ENCODE assay signal across 15 mouse cellular contexts in the genomic region with DNA sequence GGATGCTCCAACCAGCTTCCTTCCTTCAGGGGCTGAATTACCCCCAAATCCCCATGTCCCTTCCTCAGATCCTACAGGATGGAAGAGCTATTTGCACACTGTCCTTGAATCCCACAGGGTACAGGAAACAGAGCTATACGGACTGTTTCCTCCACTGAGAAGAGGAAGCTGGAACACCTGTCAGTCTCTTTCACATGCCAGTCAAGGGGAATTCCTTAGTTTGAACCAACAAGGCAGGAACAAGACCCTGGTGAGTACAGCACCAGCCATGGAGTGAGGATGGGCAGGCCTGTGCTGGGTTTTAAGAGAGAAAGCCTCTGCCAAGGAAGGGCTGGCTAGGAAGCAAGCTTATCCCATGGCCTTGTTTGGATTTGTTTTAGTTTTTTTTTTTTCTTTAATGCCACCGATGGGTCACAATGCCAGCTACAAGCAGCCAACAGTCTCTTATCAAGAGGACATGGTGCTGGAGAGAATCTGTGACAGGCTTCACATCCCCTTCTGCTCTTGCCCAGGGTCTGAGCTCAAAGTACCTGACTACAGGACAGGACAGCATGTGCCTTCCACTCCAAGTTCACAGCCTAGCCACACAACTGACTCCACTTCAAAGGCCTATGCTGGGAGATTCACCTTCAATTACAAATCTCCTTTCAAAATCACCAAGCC. TPM values are rescaled to one million over a fixed set of nuclear protein-coding genes. Genes with fewer than 3 reads are reported as not detected.
A peak's percentile ranks its signal among the peaks of the same experiment; 100 is the strongest.
DNase-seq lines count a peak whose midpoint lies in the region; ATAC-seq and TF ChIP-seq lines count a peak whose summit lies in the region.
"Had no signal": no experiment of that assay in that cellular context is flagged by ENCODE, and none has a peak within 500 bp of the region (broad histone marks: within the 10 kb centered on the region; RNA-seq: fewer than 3 reads in every experiment).

No protein-coding gene starts in this region.

- intact Hi-C loops in heart, postnatal 10 days (cut with DNase I) = no loop called here

- no peak overlapping the region for H3K4me3 ChIP-seq in liver, postnatal 0 days (ENCODE audit: low read depth, low read length)
- H3K4me3 ChIP-seq in liver, embryonic 11.5 days (ENCODE audit: low read depth, low read length) = no peak overlapping the region
- no peak overlapping the region for H3K4me3 ChIP-seq in CH12.LX (replicated peaks in 1 of 3; ENCODE audit: low read depth in 2 of 3, low read length in 2 of 3, poor library complexity in 1 of 3)
- H3K4me3 ChIP-seq: layer of hippocampus, adult 2 months; neural tube, embryonic 13.5 days had no signal

- peaks cover 18% of the 10 kb centered on the region for H3K4me1 ChIP-seq in liver, postnatal 0 days (ENCODE audit: insufficient read depth)
- no peaks in the 10 kb centered on the region for H3K4me1 ChIP-seq in liver, embryonic 11.5 days (replicated peaks; ENCODE audit: control insufficient read depth, insufficient read depth, low read length)
- H3K4me1 ChIP-seq in CH12.LX (ENCODE audit: control insufficient read depth in 1 of 2, insufficient read depth in 2 of 2) = peaks cover 9 to 49% of the 10 kb centered on the region in 2 experiments

- H3K79me2 ChIP-seq in CH12.LX (replicated peaks; ENCODE audit: control insufficient read depth, extremely low read depth, insufficient read depth, poor library complexity, severe bottlenecking) = no peaks in the 10 kb centered on the region

- no peak for TF ChIP-seq POLR2A in CH12.LX (IDR thresholded peaks at IDR 0.05; ENCODE audit: low read depth, low read length)

- H3K9ac ChIP-seq in liver, postnatal 0 days (replicated peaks) = no peak overlapping the region
- no peak overlapping the region for H3K9ac ChIP-seq in liver, embryonic 11.5 days (ENCODE audit: low read depth, low read length)
- H3K9ac ChIP-seq in CH12.LX (ENCODE audit: insufficient read depth, low read depth) = no peak overlapping the region
- H3K9ac ChIP-seq: hindbrain, embryonic 14.5 days; neural tube, embryonic 13.5 days had no signal

- H3K27me3 ChIP-seq in liver, postnatal 0 days (ENCODE audit: insufficient read depth, low read length) = no peaks in the 10 kb centered on the region
- H3K27me3 ChIP-seq in liver, embryonic 11.5 days (replicated peaks; ENCODE audit: control insufficient read depth, insufficient read depth, low read length) = peaks cover 7% of the 10 kb centered on the region
- H3K27me3 ChIP-seq in CH12.LX (replicated peaks) = no peaks in the 10 kb centered on the region

- no peak for ATAC-seq in liver, postnatal 0 days
- ATAC-seq in liver, embryonic 11.5 days (replicated peaks; ENCODE audit: low FRiP score) = no peak
- ATAC-seq: forebrain, embryonic 16.5 days had no signal

- 39% methylated on average over 2 of the region's 2 CpGs for WGBS in liver, postnatal 0 days (ENCODE audit: insufficient replicate concordance)
- 55% methylated on average over 2 of the region's 2 CpGs for WGBS in liver, embryonic 11.5 days

- no peaks in the 10 kb centered on the region for H3K36me3 ChIP-seq in liver, postnatal 0 days (replicated peaks; ENCODE audit: insufficient read depth, low read length)
- H3K36me3 ChIP-seq in liver, embryonic 11.5 days (ENCODE audit: control insufficient read depth, insufficient read depth, low read length) = 0 out of 2 replicates have a peak, but pooled peaks cover 2% of the 10 kb centered on the region
- peaks cover 0 to 18% of the 10 kb centered on the region in 2 experiments for H3K36me3 ChIP-seq in CH12.LX (replicated peaks in 1 of 2; ENCODE audit: control insufficient read depth in 1 of 2, insufficient read depth in 1 of 2, low read length in 1 of 2)
- H3K36me3 ChIP-seq: neural tube, embryonic 13.5 days had no signal

- no peak for TF ChIP-seq EP300 in liver, postnatal 0 days (IDR thresholded peaks at IDR 0.05; ENCODE audit: low read depth)
- peak; percentile 78 for TF ChIP-seq EP300 in CH12.LX (IDR thresholded peaks at IDR 0.05; ENCODE audit: low read length)

- dilution Hi-C loops in CH12.LX (cut with MboI; ENCODE audit: extremely low pct_ligation_motif_present, extremely low pct_unique_long_range_greater_than_20kb, low sequenced_read_pairs) = no loop called here

- no peak for TF ChIP-seq CTCF in liver, postnatal 0 days (IDR thresholded peaks at IDR 0.05; ENCODE audit: low read depth)
- no peak for TF ChIP-seq CTCF in CH12.LX (conservative IDR thresholded peaks at IDR 0.05 in 1 of 2, IDR thresholded peaks at IDR 0.05 in 1 of 2; ENCODE audit: low read depth in 2 of 2, low read length in 2 of 2)

- in situ Hi-C loops in CH12.LX (cut with MboI; ENCODE audit: low pct_ligation_motif_present, low pct_unique_long_range_greater_than_20kb, low sequenced_read_pairs) = no loop called here

- H3K27ac ChIP-seq in liver, postnatal 0 days (ENCODE audit: low read depth) = peak overlapping the region; percentile 29; the same call in 1 of the 2 replicates
- no peak overlapping the region for H3K27ac ChIP-seq in liver, embryonic 11.5 days (ENCODE audit: low read depth, low read length)
- H3K27ac ChIP-seq in CH12.LX (ENCODE audit: insufficient read depth, low read depth) = no peak overlapping the region
- H3K27ac ChIP-seq: hindbrain, embryonic 14.5 days; layer of hippocampus, adult 2 months; neural tube, embryonic 13.5 days had no signal

- TF ChIP-seq RAD21 in CH12.LX (IDR thresholded peaks at IDR 0.05; ENCODE audit: low read depth, low read length) = no peak

- DNase-seq in liver, postnatal 0 days = no peak
- no peak for DNase-seq in liver, embryonic 11.5 days (ENCODE audit: low spot score)
- DNase-seq in CH12.LX (ENCODE audit: extremely low read depth) = peak; percentile 28
- DNase-seq in heart, adult 8-10 months (ENCODE audit: low spot score) = peak; percentile 64
- DNase-seq in heart, postnatal 10 days = peak; percentile 69 to 82
- DNase-seq in yolk sac, embryonic 10.5 days (ENCODE audit: low spot score) = no peak
- DNase-seq in cerebellum, postnatal 36 days = no peak
- DNase-seq: cerebellum, adult 2 months; embryo, embryonic 11 days; gastrocnemius, postnatal 14 days; liver had no signal

- 0 out of 2 replicates have a peak overlapping the region, but pooled peaks have one; percentile 9 for H3K4me2 ChIP-seq in liver, postnatal 0 days (ENCODE audit: low read depth, low read length)
- no peak overlapping the region for H3K4me2 ChIP-seq in liver, embryonic 11.5 days
- peak overlapping the region; percentile 53 for H3K4me2 ChIP-seq in CH12.LX (ENCODE audit: insufficient read depth, low read depth, poor library complexity, severe bottlenecking)
- H3K4me2 ChIP-seq: hindbrain, embryonic 14.5 days; neural tube, embryonic 13.5 days had no signal

- H3K9me3 ChIP-seq in liver, postnatal 0 days (ENCODE audit: low read length) = 0 out of 2 replicates have a peak, but pooled peaks cover 5% of the 10 kb centered on the region
- H3K9me3 ChIP-seq in liver, embryonic 11.5 days (ENCODE audit: control insufficient read depth, low read length) = no peaks in the 10 kb centered on the region; the same call in 1 of the 2 replicates
- peaks cover 19% of the 10 kb centered on the region for H3K9me3 ChIP-seq in CH12.LX (replicated peaks; ENCODE audit: low read length)

TF ChIP-seq in CH12.LX, 34 proteins besides CTCF, POLR2A, EP300 and RAD21 (continues in another document):
- TF ChIP-seq GABPA (IDR thresholded peaks at IDR 0.05; ENCODE audit: insufficient replicate concordance, low read depth, low read length) (no peak), MAX (IDR thresholded peaks at IDR 0.05; ENCODE audit: low read length) (no peak), POLR2AphosphoS2 (IDR thresholded peaks at IDR 0.05; ENCODE audit: low read depth, low read length) (no peak), MXI1 (IDR thresholded peaks at IDR 0.05; ENCODE audit: low read depth, low read length) (peak; percentile 49), MAZ (IDR thresholded peaks at IDR 0.05; ENCODE audit: low read depth, low read length) (no peak), HCFC1 (IDR thresholded peaks at IDR 0.05; ENCODE audit: low read depth, low read length) (no peak), JUND (conservative IDR thresholded peaks at IDR 0.05; ENCODE audit: low read depth, low read length) (no peak), ZC3H11A (IDR thresholded peaks at IDR 0.05; ENCODE audit: low read depth, low read length) (no peak), CHD2 (IDR thresholded peaks at IDR 0.05; ENCODE audit: low read length) (peak; percentile 30; the same call in 1 of the 2 replicates), E2F4 (IDR thresholded peaks at IDR 0.05; ENCODE audit: insufficient replicate concordance, low read depth, low read length) (no peak), PAX5 (IDR thresholded peaks at IDR 0.05; ENCODE audit: low read length) (no peak), NRF1 (IDR thresholded peaks at IDR 0.05; ENCODE audit: low read depth, low read length) (no peak), ELF1 (IDR thresholded peaks at IDR 0.05; ENCODE audit: low read depth, low read length) (no peak), CHD1 (IDR thresholded peaks at IDR 0.05; ENCODE audit: low read depth, low read length) (no peak), TCF12 (IDR thresholded peaks at IDR 0.05; ENCODE audit: low read depth, low read length) (peak; percentile 54; the same call in 1 of the 2 replicates), KAT2A (IDR thresholded peaks at IDR 0.05; ENCODE audit: insufficient replicate concordance, low read length) (no peak), ZMIZ1 (IDR thresholded peaks at IDR 0.05; ENCODE audit: low read depth, low read length) (no peak), MYC (IDR thresholded peaks at IDR 0.05; ENCODE audit: low read depth, low read length) (no peak), SIN3A (IDR thresholded peaks at IDR 0.05; ENCODE audit: low read length) (0 out of 2 replicates have a peak, but pooled peaks have one; percentile 31), SMC3 (IDR thresholded peaks at IDR 0.05; ENCODE audit: low read depth, low read length) (no peak), TBP (conservative IDR thresholded peaks at IDR 0.05; ENCODE audit: low read depth, low read length) (no peak), JUN (IDR thresholded peaks at IDR 0.05; ENCODE audit: insufficient read depth, low read depth, low read length) (no peak), RCOR1 (conservative IDR thresholded peaks at IDR 0.05; ENCODE audit: low read depth, low read length) (0 out of 2 replicates have a peak, but pooled peaks have one; percentile 47), ZNF384 (IDR thresholded peaks at IDR 0.05; ENCODE audit: low read depth, low read length) (no peak), ZKSCAN1 (IDR thresholded peaks at IDR 0.05; ENCODE audit: borderline replicate concordance, low read depth, low read length) (no peak)

RNA-seq across cellular contexts. Expression of gene Myzap, which starts 3.1 kb away (rescaled TPM):
- polyA plus RNA-seq in liver, postnatal 0 days (2015; fragmentation: Nextera tagmentation; extraction: Ambion mirVana) = 2.8 and 3.7 TPM in 2 replicates
- polyA plus RNA-seq in liver, embryonic 11.5 days (2014; fragmentation: Nextera tagmentation; extraction: Ambion mirVana) = 9.1 and 9.8 TPM in 2 replicates
- total RNA-seq in CH12.LX (2012; rRNA removed) (2.9 and 4.6 TPM in 2 replicates), CH12.LX (2014; rRNA removed) (6.2 and 6.3 TPM in 2 replicates)
- 7.2 and 7.5 TPM in 2 replicates for polyA plus RNA-seq in CH12.LX (2012; ENCODE audit: insufficient read length, low read depth)
- total RNA-seq in heart, adult 8-10 months (2022) = 100 to 1,000 TPM; 373 to 483 (median 430) TPM
- 100 to 1,000 TPM; 325 to 374 TPM for total RNA-seq in heart, postnatal 10 days (2021)

Comparison
In these comparisons a context has a peak if more than half of its experiments do, and no peak if none do; other contexts are left out.
1. DNase-seq: peak in CH12.LX (single experiment), heart, adult 8-10 months (single experiment) and heart, postnatal 10 days (2 of 2); none in liver, postnatal 0 days (single experiment), liver, embryonic 11.5 days (single experiment), yolk sac, embryonic 10.5 days (single experiment) and cerebellum, postnatal 36 days (0 of 2).
2. RNA of gene Myzap, which starts 3.1 kb away (total RNA-seq): 373 to 483 TPM in heart, adult 8-10 months and 325 to 374 TPM in heart, postnatal 10 days; 2.9 to 6.3 TPM in CH12.LX; every median in the first group is over 10 times any median in the second.